Mouse (Mus musculus) heart, embryonic 11.5 days (tissue): Measurements from ENCODE around the gene Zc3h18. TPM values are rescaled to one million over a fixed set of nuclear protein-coding genes. Genes with fewer than 3 reads are reported as not detected.
A peak's percentile ranks its signal among the peaks of the same experiment; 100 is the strongest.

Source experiments
- ATAC-seq: fragments of 200-750 bp; cut with Nextera tagmentation; replicated peaks from 2 replicates; pipeline ENCODE4 v1.8.0; 2017; ENCODE audit warnings: moderate library complexity; ENCODE audit not compliant: insufficient number of reproducible peaks, low FRiP score, low TSS enrichment
- H3K27ac ChIP-seq: fragments of 300-500 bp; sonication (generic); 2 replicates; pipeline ENCODE4 v1.5.1; 2014; ENCODE audit warnings: mild to moderate bottlenecking, low read depth, low read length
- H3K27me3 ChIP-seq: fragments of 300-500 bp; sonication (generic); 2 replicates; pipeline ENCODE4 v1.6.1; 2014; ENCODE audit warnings: mild to moderate bottlenecking, low read length, mixed read lengths; ENCODE audit not compliant: control insufficient read depth, insufficient read depth
- H3K36me3 ChIP-seq: fragments of 300-500 bp; sonication (generic); 2 replicates; pipeline ENCODE4 v1.6.1; 2014; ENCODE audit warnings: mild to moderate bottlenecking, low read length, moderate library complexity, mixed read lengths; ENCODE audit not compliant: control insufficient read depth, insufficient read depth
- H3K4me1 ChIP-seq: fragments of 300-500 bp; sonication (generic); 2 replicates; pipeline ENCODE4 v1.6.1; 2014; ENCODE audit warnings: low read length; ENCODE audit not compliant: control insufficient read depth, insufficient read depth
- H3K4me2 ChIP-seq: fragments of 300-500 bp; sonication (generic); 2 replicates; pipeline ENCODE4 v1.6.1; 2014; ENCODE audit warnings: mild to moderate bottlenecking, moderate library complexity
- H3K4me3 ChIP-seq: fragments of 300-500 bp; sonication (generic); 2 replicates; pipeline ENCODE4 v1.5.1; 2014; ENCODE audit warnings: low read depth, low read length
- H3K9ac ChIP-seq: fragments of 300-500 bp; sonication (generic); 2 replicates; pipeline ENCODE4 v1.6.1; 2014; ENCODE audit warnings: mild to moderate bottlenecking, low read depth, low read length, moderate library complexity
- H3K9me3 ChIP-seq: fragments of 300-500 bp; sonication (generic); replicated peaks from 2 replicates; pipeline ENCODE4 v1.6.1; 2016; ENCODE audit warnings: low read length; ENCODE audit not compliant: control insufficient read depth
- WGBS: fragments of 180-500 bp; shearing (Covaris S2); extraction: QIAGEN DNeasy Blood & Tissue Kit; methylation state at CpG from one replicate; pipeline ENCODE4 v1.1.7; 2014; ENCODE audit not compliant: insufficient replicate concordance; 5-methylcytosine and 5-hydroxymethylcytosine counted together
- polyA plus RNA-seq: library from polyadenylated mRNA; unstranded; fragments of >200 nt; fragmentation: Nextera tagmentation; extraction: Ambion mirVana; gene quantifications from 2 replicates; pipeline ENCODE4 v1.2.1, GENCODE M21; 2014

The Zc3h18 gene
- polyA plus RNA-seq, 1 experiment from 2014 or later = 22.2 TPM

DNA sequence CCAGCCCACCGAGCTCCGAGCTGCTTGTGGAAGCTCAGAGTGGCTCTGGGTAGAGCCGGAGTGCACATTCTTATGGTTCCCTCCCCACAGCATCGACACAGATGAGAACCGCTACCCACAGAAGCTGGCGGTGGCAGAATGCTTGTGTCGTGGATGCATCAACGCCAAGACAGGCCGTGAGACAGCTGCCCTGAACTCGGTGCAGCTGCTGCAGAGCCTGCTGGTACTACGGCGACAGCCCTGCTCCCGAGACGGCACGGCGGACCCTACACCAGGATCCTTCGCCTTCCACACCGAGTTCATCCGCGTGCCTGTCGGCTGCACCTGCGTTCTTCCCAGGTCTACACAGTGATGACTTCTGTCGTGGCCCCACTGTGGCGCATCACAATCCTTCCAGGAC lies 46.8 kb downstream of the Zc3h18 start:
- WGBS = 79% methylated on average over 24 of the region's 24 CpGs
- H3K27ac ChIP-seq = no peak overlapping the region
- no peaks in the 10 kb centered on the region for H3K27me3 ChIP-seq
- H3K4me3 ChIP-seq = no peak overlapping the region
- H3K4me1 ChIP-seq = peaks cover 8% of the 10 kb centered on the region
- ATAC-seq = no peak
- H3K9me3 ChIP-seq = no peaks in the 10 kb centered on the region
- H3K36me3 ChIP-seq = peaks cover 3% of the 10 kb centered on the region
- no peak overlapping the region for H3K9ac ChIP-seq
- H3K4me2 ChIP-seq = no peak overlapping the region

GRCm38 (mm10) chr8:122423659-122424058 lies 47.2 kb downstream of the Zc3h18 start:
- Histone ChIP-seq H3K36me3 (no peaks in the 10 kb centered on the region; the same call in 1 of the 2 replicates), H3K27ac (no peak overlapping the region), H3K4me3 (no peak overlapping the region), H3K4me2 (no peak overlapping the region), H3K4me1 (peaks cover 8% of the 10 kb centered on the region), H3K9me3 (no peaks in the 10 kb centered on the region), H3K9ac (no peak overlapping the region), H3K27me3 (no peaks in the 10 kb centered on the region)
- ATAC-seq = no peak
- WGBS = 52% methylated on average over 5 of the region's 5 CpGs

- H3K27ac ChIP-seq = no peak overlapping the region
- H3K4me1 ChIP-seq = peaks cover 8% of the 10 kb centered on the region
- no peaks in the 10 kb centered on the region for H3K27me3 ChIP-seq
- H3K36me3 ChIP-seq = no peaks in the 10 kb centered on the region; the same call in 1 of the 2 replicates
- no peaks in the 10 kb centered on the region for H3K9me3 ChIP-seq
- ATAC-seq = no peak
- no peak overlapping the region for H3K9ac ChIP-seq
- H3K4me2 ChIP-seq = no peak overlapping the region
- H3K4me3 ChIP-seq = no peak overlapping the region
- 55% methylated on average over 9 of the region's 9 CpGs for WGBS
Measured at GRCm38 (mm10) chr8:122426145-122426544, 49.7 kb downstream of the Zc3h18 start.

- H3K4me1 ChIP-seq = peaks cover 14% of the 10 kb centered on the region
- H3K27ac ChIP-seq = no peak overlapping the region
- H3K36me3 ChIP-seq = no peaks in the 10 kb centered on the region; the same call in 1 of the 2 replicates
- no peak overlapping the region for H3K4me3 ChIP-seq
- no peaks in the 10 kb centered on the region for H3K9me3 ChIP-seq
- WGBS = 84% methylated on average over 7 of the region's 7 CpGs
- H3K4me2 ChIP-seq = no peak overlapping the region
- H3K9ac ChIP-seq = no peak overlapping the region
- ATAC-seq = no peak
- no peaks in the 10 kb centered on the region for H3K27me3 ChIP-seq
Measured at GRCm38 (mm10) chr8:122427607-122428006, 51.2 kb downstream of the Zc3h18 start.

- no peak for ATAC-seq
Measured at GRCm38 (mm10) chr8:122428163-122428562, 51.8 kb downstream of the Zc3h18 start.

GRCm38 (mm10) chr8:122430058-122430636 lies 53.7 kb downstream of the Zc3h18 start:
- H3K9ac ChIP-seq = no peak overlapping the region
- no peaks in the 10 kb centered on the region; the same call in 1 of the 2 replicates for H3K36me3 ChIP-seq
- H3K4me1 ChIP-seq = peaks cover 13% of the 10 kb centered on the region; the same call in 1 of the 2 replicates
- H3K4me3 ChIP-seq = no peak overlapping the region
- 75% methylated on average over 10 of the region's 10 CpGs for WGBS
- no peak overlapping the region for H3K27ac ChIP-seq
- H3K27me3 ChIP-seq = no peaks in the 10 kb centered on the region
- no peak overlapping the region for H3K4me2 ChIP-seq
- H3K9me3 ChIP-seq = no peaks in the 10 kb centered on the region
- no peak for ATAC-seq

More at GRCm38 (mm10) chr8:122428163-122428562, 51.8 kb downstream of the Zc3h18 start:
- no peak overlapping the region for H3K9ac ChIP-seq
- no peaks in the 10 kb centered on the region for H3K27me3 ChIP-seq
- H3K4me2 ChIP-seq = no peak overlapping the region
- peaks cover 20% of the 10 kb centered on the region for H3K4me1 ChIP-seq
- 88% methylated on average over 9 of the region's 9 CpGs for WGBS
- no peaks in the 10 kb centered on the region for H3K9me3 ChIP-seq
- no peak overlapping the region for H3K27ac ChIP-seq
- no peak overlapping the region for H3K4me3 ChIP-seq
- no peaks in the 10 kb centered on the region; the same call in 1 of the 2 replicates for H3K36me3 ChIP-seq

DNA sequence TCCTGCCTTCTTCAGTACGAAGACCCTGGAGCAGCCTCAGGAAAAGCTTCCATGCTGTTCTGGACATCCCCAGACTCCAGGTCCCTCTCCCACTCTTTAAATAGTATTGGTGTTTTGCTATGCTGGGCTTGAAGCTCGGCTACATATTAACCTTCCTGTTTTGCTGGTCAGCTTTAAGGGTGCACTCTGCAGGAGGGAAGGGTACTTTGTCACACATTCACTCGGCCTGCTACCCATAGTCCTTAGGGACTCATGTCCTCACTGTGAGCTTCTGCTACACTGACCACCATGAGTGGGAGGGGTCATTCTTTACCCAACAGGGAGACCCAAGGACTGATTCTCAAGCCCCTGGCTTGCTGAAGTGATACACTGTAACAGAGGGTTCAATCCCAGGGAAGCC lies 54.2 kb downstream of the Zc3h18 start:
- Histone ChIP-seq H3K4me1 (peaks cover 13% of the 10 kb centered on the region; the same call in 1 of the 2 replicates), H3K4me2 (no peak overlapping the region), H3K9ac (no peak overlapping the region), H3K36me3 (no peaks in the 10 kb centered on the region; the same call in 1 of the 2 replicates), H3K4me3 (no peak overlapping the region), H3K9me3 (no peaks in the 10 kb centered on the region), H3K27me3 (no peaks in the 10 kb centered on the region), H3K27ac (no peak overlapping the region)
- 79% methylated on average over 3 of the region's 3 CpGs for WGBS
- no peak for ATAC-seq

DNA sequence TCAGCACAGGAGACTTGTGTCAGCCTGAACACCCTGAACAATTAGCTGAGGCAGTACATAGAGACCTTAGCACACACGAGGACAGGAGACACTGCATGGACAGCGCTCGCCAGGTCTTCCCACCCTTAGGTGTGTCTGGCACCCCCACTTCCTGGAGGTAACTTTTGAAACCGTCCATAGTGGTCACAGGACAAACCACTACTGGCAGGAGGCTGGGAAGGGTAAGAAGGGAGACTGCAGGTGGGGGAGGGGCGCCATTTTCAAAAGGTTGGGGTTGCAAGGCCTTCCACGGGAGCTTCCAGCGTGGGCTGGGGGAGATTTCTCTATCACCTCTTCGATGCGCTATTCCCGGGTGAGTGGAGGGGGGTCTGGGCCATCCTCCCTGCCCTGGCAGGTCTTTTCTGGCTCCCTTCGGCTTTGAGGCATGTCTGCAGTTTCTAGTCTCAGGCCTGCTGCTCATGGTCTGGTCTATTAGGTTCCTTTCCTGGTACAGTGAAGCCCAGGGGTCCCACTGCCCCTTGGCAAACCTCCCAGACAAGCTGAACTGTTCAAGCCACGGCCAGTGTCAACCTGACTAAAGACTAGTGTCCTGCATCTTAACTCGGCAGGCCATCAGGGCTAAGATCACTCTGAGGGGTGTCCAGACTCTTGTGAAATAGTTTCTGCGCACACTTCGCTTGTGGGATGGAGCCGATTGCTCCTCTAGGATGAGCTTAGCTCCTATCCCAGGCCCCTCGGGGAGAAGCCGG lies 55.5 kb downstream of the Zc3h18 start:
- WGBS = 29% methylated on average over 18 of the region's 18 CpGs

More for the DNA sequence above, 55.5 kb downstream of the Zc3h18 start:
- Histone ChIP-seq H3K9ac (peak overlapping the region; percentile 81), H3K4me2 (peak overlapping the region; percentile 96), H3K27ac (peak overlapping the region; percentile 29; the same call in 1 of the 2 replicates), H3K4me3 (peak overlapping the region; percentile 65), H3K9me3 (no peaks in the 10 kb centered on the region), H3K4me1 (peaks cover 13% of the 10 kb centered on the region; the same call in 1 of the 2 replicates), H3K27me3 (no peaks in the 10 kb centered on the region), H3K36me3 (peaks cover 11% of the 10 kb centered on the region)
- ATAC-seq = 0 out of 2 replicates have a peak, but pooled peaks have one; percentile 1
